Comparison of ENCODE assay signal across 14 mouse cellular contexts in genomic region chr6:12077338-12077737, GRCm38 (mm10).
"Had no signal": no experiment of that assay in that cellular context is flagged by ENCODE, and none has a peak within 500 bp of the region (broad histone marks: within the 10 kb centered on the region; RNA-seq: fewer than 3 reads in every experiment).

No protein-coding gene starts in this region.

- H3K4me2 ChIP-seq: limb, embryonic 13.5 days; midbrain, embryonic 15.5 days; neural tube, embryonic 15.5 days had no signal

- H3K9ac ChIP-seq: limb, embryonic 13.5 days; liver, embryonic 14.5 days; midbrain, embryonic 15.5 days; neural tube, embryonic 15.5 days had no signal

- H3K27ac ChIP-seq: layer of hippocampus, adult 2 months; limb, embryonic 13.5 days; liver, embryonic 14.5 days; midbrain, embryonic 10.5 days; midbrain, embryonic 15.5 days; neural tube, embryonic 15.5 days had no signal

- H3K4me1 ChIP-seq: limb, embryonic 13.5 days; midbrain, embryonic 10.5 days; midbrain, embryonic 15.5 days had no signal

- ATAC-seq: midbrain, embryonic 15.5 days had no signal

- H3K27me3 ChIP-seq: limb, embryonic 13.5 days; midbrain, embryonic 15.5 days; neural tube, embryonic 15.5 days had no signal

- H3K4me3 ChIP-seq: layer of hippocampus, adult 2 months; limb, embryonic 13.5 days; midbrain, embryonic 10.5 days; midbrain, embryonic 15.5 days; neural tube, embryonic 15.5 days had no signal

- H3K36me3 ChIP-seq: neural tube, embryonic 15.5 days had no signal

- DNase-seq: kidney, postnatal 10 days; kidney, postnatal 4 days; left cerebral cortex, postnatal 4 days; lung, adult 2 months; lung, postnatal 36 days; right cerebral cortex, adult 18-20 months; right cerebral cortex, postnatal 25 days; thymus, postnatal 4 days had no signal

- H3K9me3 ChIP-seq: limb, embryonic 13.5 days; midbrain, embryonic 10.5 days; midbrain, embryonic 15.5 days; neural tube, embryonic 15.5 days had no signal
